Mouse (Mus musculus): Measurements from ENCODE around the gene Stxbp1. TPM values are rescaled to one million over a fixed set of nuclear protein-coding genes. Genes with fewer than 3 reads are reported as not detected.

Stxbp1 gene
- polyA plus RNA-seq, 1 experiment from 2014 or later, result 275 TPM

GRCm38 (mm10) chr2:32757056-32757845 is 89.8 kb downstream of the Stxbp1 start, which contains the start of gene Tor2a:
Tor2a (plus strand) TSS chr2:32757234.
- H3K27ac ChIP-seq, result peak within 1 kb of the TSS; percentile 90
- H3K36me3 ChIP-seq (replicated peaks; ENCODE audit: control insufficient read depth, insufficient read depth), result peaks cover 63% of the 10 kb centered on the region
- ATAC-seq (ENCODE audit: low FRiP score), result peak; percentile 93
- H3K4me2 ChIP-seq (replicated peaks), result peak within 1 kb of the TSS; percentile 53
- peak within 1 kb of the TSS; percentile 64 for H3K4me3 ChIP-seq (replicated peaks; ENCODE audit: low read length)
- peak within 1 kb of the TSS; percentile 87 for H3K9ac ChIP-seq
- DNase-seq (ENCODE audit: low spot score), result peak; percentile 97
- peaks cover 9% of the 10 kb centered on the region; the same call in 1 of the 2 replicates for H3K4me1 ChIP-seq (replicated peaks; ENCODE audit: control insufficient read depth, insufficient read depth, low read length)
- H3K27me3 ChIP-seq (ENCODE audit: control insufficient read depth, insufficient read depth, low read length), result no peaks in the 10 kb centered on the region
- under 1% methylated on average over 66 of the region's 66 CpGs for WGBS
- no peaks in the 10 kb centered on the region for H3K9me3 ChIP-seq (ENCODE audit: control insufficient read depth, low read length)

- H3K36me3 ChIP-seq (replicated peaks; ENCODE audit: control insufficient read depth, insufficient read depth), result peaks cover 59% of the 10 kb centered on the region
- H3K27me3 ChIP-seq (ENCODE audit: control insufficient read depth, insufficient read depth, low read length), result no peaks in the 10 kb centered on the region
- no peaks in the 10 kb centered on the region for H3K9me3 ChIP-seq (ENCODE audit: control insufficient read depth, low read length)
- DNase-seq (ENCODE audit: low spot score) (no peak), ATAC-seq (ENCODE audit: low FRiP score) (no peak)
- no peak overlapping the region for H3K27ac ChIP-seq
- H3K4me3 ChIP-seq (replicated peaks; ENCODE audit: low read length), result no peak overlapping the region
- peak overlapping the region; percentile 53 for H3K4me2 ChIP-seq (replicated peaks)
- peaks cover 10% of the 10 kb centered on the region; the same call in 1 of the 2 replicates for H3K4me1 ChIP-seq (replicated peaks; ENCODE audit: control insufficient read depth, insufficient read depth, low read length)
- H3K9ac ChIP-seq, result no peak overlapping the region
- WGBS, result 18% methylated on average over 5 of the region's 6 CpGs
Observed at GRCm38 (mm10) chr2:32756674-32757055, 90.4 kb downstream of the Stxbp1 start.

DNA sequence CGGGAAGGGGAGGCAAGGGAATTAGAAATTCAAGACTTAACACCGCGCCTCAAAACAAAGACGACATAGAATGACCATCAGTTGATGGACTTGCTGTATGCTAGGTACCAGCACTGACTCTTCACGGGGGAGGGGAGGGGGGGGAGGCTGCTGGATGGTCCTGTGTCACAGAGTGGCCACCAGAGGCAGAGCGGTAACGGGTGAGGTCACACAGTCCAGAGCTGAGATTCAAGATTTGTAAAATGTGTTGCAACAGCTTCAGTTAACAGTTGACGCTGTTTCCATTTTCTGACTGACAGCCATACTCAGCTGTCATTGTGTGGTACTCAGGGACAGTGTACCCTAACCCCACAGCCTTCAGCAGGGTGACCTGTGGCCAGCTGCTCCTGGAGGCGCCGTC is 94.9 kb downstream of the Stxbp1 start:
- Histone ChIP-seq H3K4me3 (replicated peaks; ENCODE audit: low read length) (no peak overlapping the region), H3K4me1 (replicated peaks; ENCODE audit: control insufficient read depth, insufficient read depth, low read length) (peaks cover 16% of the 10 kb centered on the region; the same call in 1 of the 2 replicates), H3K27me3 (ENCODE audit: control insufficient read depth, insufficient read depth, low read length) (no peaks in the 10 kb centered on the region), H3K9ac (no peak overlapping the region), H3K4me2 (replicated peaks) (peak overlapping the region; percentile 38), H3K27ac (no peak overlapping the region), H3K36me3 (replicated peaks; ENCODE audit: control insufficient read depth, insufficient read depth) (peaks cover 69% of the 10 kb centered on the region), H3K9me3 (ENCODE audit: control insufficient read depth, low read length) (no peaks in the 10 kb centered on the region)
- no peak for ATAC-seq (ENCODE audit: low FRiP score)
- DNase-seq (ENCODE audit: low spot score), result no peak
- WGBS, result 54% methylated on average over 10 of the region's 10 CpGs

DNA sequence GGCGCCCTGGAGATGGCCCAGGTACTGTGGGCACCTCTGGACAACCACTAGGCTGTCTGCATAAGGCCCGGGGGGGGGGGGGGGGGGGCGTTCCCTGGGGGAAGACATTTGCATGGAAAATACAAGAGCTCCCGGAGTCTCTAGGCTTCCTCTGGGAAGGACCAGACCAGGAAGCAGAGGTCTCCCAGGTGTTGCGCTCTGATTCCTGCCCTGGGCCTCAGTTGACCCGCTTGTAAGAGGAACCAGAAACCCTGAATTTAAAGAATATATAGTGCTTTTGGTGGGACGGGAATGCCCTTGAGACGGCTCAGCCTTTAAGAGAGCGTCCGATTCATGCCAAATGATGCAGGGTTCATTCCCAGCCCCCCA is 95.4 kb downstream of the Stxbp1 start:
- Histone ChIP-seq H3K4me2 (replicated peaks) (peak overlapping the region; percentile 38), H3K27me3 (ENCODE audit: control insufficient read depth, insufficient read depth, low read length) (no peaks in the 10 kb centered on the region), H3K36me3 (replicated peaks; ENCODE audit: control insufficient read depth, insufficient read depth) (peaks cover 74% of the 10 kb centered on the region), H3K4me1 (replicated peaks; ENCODE audit: control insufficient read depth, insufficient read depth, low read length) (peaks cover 16% of the 10 kb centered on the region; the same call in 1 of the 2 replicates), H3K9me3 (ENCODE audit: control insufficient read depth, low read length) (no peaks in the 10 kb centered on the region), H3K9ac (peak overlapping the region; percentile 25; the same call in 1 of the 2 replicates), H3K4me3 (replicated peaks; ENCODE audit: low read length) (peak overlapping the region; percentile 16; the same call in 1 of the 2 replicates), H3K27ac (peak overlapping the region; percentile 27)
- DNase-seq (ENCODE audit: low spot score) (no peak), ATAC-seq (ENCODE audit: low FRiP score) (no peak)
- 23% methylated on average over 8 of the region's 10 CpGs for whole genome bisulfite sequencing

GRCm38 (mm10) chr2:32750887-32751664 is 96.0 kb downstream of the Stxbp1 start:
- Histone ChIP-seq H3K4me1 (replicated peaks; ENCODE audit: control insufficient read depth, insufficient read depth, low read length) (peaks cover 16% of the 10 kb centered on the region; the same call in 1 of the 2 replicates), H3K4me2 (replicated peaks) (peak overlapping the region; percentile 38), H3K4me3 (replicated peaks; ENCODE audit: low read length) (peak overlapping the region; percentile 16), H3K9ac (peak overlapping the region; percentile 25; the same call in 1 of the 2 replicates), H3K9me3 (ENCODE audit: control insufficient read depth, low read length) (no peaks in the 10 kb centered on the region), H3K27ac (peak overlapping the region; percentile 27), H3K36me3 (replicated peaks; ENCODE audit: control insufficient read depth, insufficient read depth) (peaks cover 80% of the 10 kb centered on the region), H3K27me3 (ENCODE audit: control insufficient read depth, insufficient read depth, low read length) (no peaks in the 10 kb centered on the region)
- ATAC-seq (ENCODE audit: low FRiP score), result peak; percentile 72
- DNase-seq (ENCODE audit: low spot score), result peak; percentile 61
- 5% methylated on average over 31 of the region's 31 CpGs for WGBS

- DNase-seq (ENCODE audit: low spot score) (no peak), ATAC-seq (ENCODE audit: low FRiP score) (no peak)
- no peak overlapping the region for H3K27ac ChIP-seq
- no peak overlapping the region for H3K4me2 ChIP-seq (replicated peaks)
- peaks cover 16% of the 10 kb centered on the region; the same call in 1 of the 2 replicates for H3K4me1 ChIP-seq (replicated peaks; ENCODE audit: control insufficient read depth, insufficient read depth, low read length)
- H3K27me3 ChIP-seq (ENCODE audit: control insufficient read depth, insufficient read depth, low read length), result no peaks in the 10 kb centered on the region
- H3K9me3 ChIP-seq (ENCODE audit: control insufficient read depth, low read length), result no peaks in the 10 kb centered on the region
- H3K4me3 ChIP-seq (replicated peaks; ENCODE audit: low read length), result no peak overlapping the region
- H3K9ac ChIP-seq, result no peak overlapping the region
- H3K36me3 ChIP-seq (replicated peaks; ENCODE audit: control insufficient read depth, insufficient read depth), result peaks cover 83% of the 10 kb centered on the region
- 74% methylated on average over 7 of the region's 7 CpGs for WGBS
Observed at GRCm38 (mm10) chr2:32750199-32750598, 96.8 kb downstream of the Stxbp1 start.

DNA sequence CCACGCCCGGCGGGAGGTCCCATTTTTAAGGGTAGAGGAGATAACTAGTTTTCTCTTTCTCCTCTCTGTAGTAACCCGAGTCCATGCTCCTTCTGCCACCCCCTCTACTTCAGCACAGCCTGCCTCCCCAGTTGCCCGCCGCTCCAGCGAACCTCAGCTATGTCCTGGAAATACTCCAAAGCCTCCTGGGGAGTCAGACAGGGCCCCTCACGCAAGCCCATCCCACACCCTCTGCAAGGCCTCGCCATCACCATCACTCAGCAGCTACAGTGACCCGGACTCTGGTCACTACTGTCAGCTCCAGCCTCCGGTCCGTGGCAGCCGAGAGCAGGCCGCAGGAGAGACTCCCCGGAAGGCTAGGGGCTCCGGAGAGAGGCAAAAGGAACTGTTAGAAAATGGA is 98.0 kb downstream of the Stxbp1 start:
- Histone ChIP-seq H3K36me3 (replicated peaks; ENCODE audit: control insufficient read depth, insufficient read depth) (peaks cover 82% of the 10 kb centered on the region), H3K4me3 (replicated peaks; ENCODE audit: low read length) (no peak overlapping the region), H3K4me1 (replicated peaks; ENCODE audit: control insufficient read depth, insufficient read depth, low read length) (peaks cover 16% of the 10 kb centered on the region; the same call in 1 of the 2 replicates), H3K27me3 (ENCODE audit: control insufficient read depth, insufficient read depth, low read length) (no peaks in the 10 kb centered on the region), H3K4me2 (replicated peaks) (no peak overlapping the region), H3K27ac (no peak overlapping the region), H3K9ac (no peak overlapping the region), H3K9me3 (ENCODE audit: control insufficient read depth, low read length) (no peaks in the 10 kb centered on the region)
- no peak for ATAC-seq (ENCODE audit: low FRiP score)
- 90% methylated on average over 16 of the region's 16 CpGs for WGBS
- no peak for DNase-seq (ENCODE audit: low spot score)

GRCm38 (mm10) chr2:32744272-32744982 is 102.6 kb downstream of the Stxbp1 start:
- no peaks in the 10 kb centered on the region for H3K9me3 ChIP-seq (ENCODE audit: control insufficient read depth, low read length)
- no peaks in the 10 kb centered on the region for H3K27me3 ChIP-seq (ENCODE audit: control insufficient read depth, insufficient read depth, low read length)
- 81% methylated on average over 15 of the region's 15 CpGs for WGBS
- no peak overlapping the region for H3K27ac ChIP-seq
- H3K4me1 ChIP-seq (replicated peaks; ENCODE audit: control insufficient read depth, insufficient read depth, low read length), result peaks cover 11% of the 10 kb centered on the region
- H3K4me2 ChIP-seq (replicated peaks), result no peak overlapping the region
- H3K9ac ChIP-seq, result 0 out of 2 replicates have a peak overlapping the region, but pooled peaks have one; percentile 11
- DNase-seq (ENCODE audit: low spot score) (no peak), ATAC-seq (ENCODE audit: low FRiP score) (no peak)
- no peak overlapping the region for H3K4me3 ChIP-seq (replicated peaks; ENCODE audit: low read length)
- H3K36me3 ChIP-seq (replicated peaks; ENCODE audit: control insufficient read depth, insufficient read depth), result peaks cover 52% of the 10 kb centered on the region
